Mouse (Mus musculus): ENCODE data around the gene Tapt1.
A peak's percentile ranks its signal among the peaks of the same experiment; 100 is the strongest.
"Not testable (repeated sequence)": the region's sequence is repeated elsewhere in the genome, so short reads cannot be mapped to it uniquely, and the experiment has no call there.

The Tapt1 gene

DNA sequence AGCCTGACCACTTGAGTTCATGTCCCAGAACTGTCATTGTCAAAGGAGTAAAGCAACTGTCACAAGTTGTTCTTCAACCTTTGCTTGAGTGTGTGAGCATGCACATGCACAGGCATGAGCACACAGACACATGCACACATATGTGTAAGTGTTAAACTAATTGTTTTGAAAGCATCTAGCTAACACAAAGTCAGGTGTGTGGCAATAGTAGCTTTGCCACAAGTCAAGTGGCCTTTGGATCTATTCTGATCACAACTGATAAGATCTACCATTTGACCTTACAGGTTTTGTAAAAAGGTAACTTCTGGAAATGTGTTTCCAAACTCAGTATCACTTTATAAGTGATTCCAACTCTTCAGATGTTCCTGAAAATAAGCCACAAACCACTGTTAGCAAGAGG, 39.1 kb downstream of the Tapt1 start:
- DNase-seq = no peak

DNA sequence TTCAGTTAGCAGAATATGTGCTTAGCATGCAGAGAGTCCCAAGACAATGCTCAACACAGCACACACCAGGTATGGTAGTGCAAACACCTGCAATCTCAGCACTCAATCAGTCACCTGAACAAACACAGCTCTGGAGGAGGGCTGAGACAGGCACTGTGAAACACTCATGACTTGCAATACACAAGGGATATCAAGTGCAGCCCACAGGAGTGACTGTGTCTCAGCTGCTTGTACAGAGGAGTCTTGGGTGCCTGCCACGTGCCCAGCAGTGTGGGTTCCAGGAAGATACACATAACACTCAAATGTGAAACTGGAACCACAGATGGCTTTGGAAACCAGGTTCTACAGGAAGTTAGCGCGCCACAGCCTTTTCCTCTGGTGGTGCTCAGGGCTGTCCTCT, 44.8 kb downstream of the Tapt1 start:
- DNase-seq = no peak

DNA sequence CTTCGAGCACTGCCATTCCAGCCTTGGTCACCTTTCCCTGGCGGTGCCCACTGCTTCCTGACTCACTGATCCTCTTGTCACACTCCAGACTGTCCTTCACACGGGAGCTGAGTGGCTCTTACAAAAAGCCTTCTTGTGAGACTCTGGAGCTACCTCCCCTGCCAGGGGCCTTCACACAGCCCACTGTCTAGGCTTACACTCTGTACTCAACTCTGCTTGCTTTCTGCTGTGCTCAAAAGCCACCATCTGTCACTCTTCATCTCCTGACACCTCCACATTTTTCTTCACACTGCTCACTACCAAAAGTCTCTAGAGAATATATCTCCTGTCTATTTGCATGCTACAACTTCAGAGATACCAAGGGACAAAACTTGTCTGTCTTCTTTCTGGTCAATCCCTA, 46.0 kb downstream of the Tapt1 start:
- no peak for DNase-seq

DNA sequence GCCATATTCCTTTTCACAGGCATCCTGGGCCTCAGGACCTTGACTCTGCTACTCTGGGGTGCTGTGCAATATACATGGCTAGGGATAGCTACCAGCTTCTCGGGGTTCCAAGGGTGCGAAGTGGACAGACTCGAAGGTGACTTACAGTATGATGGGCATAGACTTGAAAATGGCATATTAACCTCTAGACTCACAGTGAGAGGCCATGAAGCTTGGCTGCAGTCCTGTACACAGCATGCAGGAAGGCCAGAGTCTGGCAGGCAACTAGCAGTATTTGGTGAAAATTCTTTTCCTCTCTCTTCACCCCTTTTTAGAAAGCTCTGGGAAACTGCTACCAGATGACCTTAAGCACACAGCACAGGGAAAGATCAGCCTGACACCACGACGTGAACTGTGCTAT, 52.4 kb downstream of the Tapt1 start:
- no peak for DNase-seq

DNA sequence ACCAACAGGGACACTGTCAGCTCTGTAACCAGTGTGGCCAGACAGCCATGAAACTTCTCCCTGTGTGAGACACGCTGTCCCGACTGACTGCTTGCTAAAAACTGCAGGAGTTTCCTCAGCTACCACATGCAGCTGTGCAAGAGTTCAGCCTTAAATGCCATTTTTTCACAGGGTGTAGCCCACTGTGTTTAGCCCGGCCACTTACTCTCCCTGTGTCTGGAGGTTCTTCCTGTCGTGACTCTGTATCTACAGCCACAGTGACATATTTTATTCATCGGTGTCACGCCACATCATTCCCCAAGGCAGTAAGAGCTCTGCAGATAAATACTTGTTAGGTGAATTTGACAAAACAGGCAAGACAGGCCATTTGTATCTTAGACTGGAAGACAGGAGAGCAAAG, 59.6 kb downstream of the Tapt1 start:
- no peak for DNase-seq

DNA sequence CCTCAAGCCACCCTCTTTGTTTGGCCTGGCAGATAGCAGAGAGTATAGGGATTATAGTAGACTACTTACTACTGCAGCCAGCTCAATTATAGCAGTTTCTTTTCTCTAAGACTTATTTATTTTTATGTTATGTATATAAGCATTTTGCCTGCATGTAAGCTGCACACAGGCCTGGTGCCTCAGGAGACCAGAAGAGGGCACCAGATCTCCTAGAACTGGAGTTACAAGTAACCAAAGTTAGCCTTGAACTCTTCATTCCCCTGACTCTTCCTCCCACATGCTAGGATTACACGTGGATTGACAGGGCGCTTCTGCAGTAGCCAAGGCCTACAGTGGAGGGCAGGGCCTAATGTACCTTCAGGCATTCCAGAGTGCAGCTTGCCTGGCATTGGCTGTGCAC, 60.6 kb downstream of the Tapt1 start:
- DNase-seq = peak; percentile 45

DNA sequence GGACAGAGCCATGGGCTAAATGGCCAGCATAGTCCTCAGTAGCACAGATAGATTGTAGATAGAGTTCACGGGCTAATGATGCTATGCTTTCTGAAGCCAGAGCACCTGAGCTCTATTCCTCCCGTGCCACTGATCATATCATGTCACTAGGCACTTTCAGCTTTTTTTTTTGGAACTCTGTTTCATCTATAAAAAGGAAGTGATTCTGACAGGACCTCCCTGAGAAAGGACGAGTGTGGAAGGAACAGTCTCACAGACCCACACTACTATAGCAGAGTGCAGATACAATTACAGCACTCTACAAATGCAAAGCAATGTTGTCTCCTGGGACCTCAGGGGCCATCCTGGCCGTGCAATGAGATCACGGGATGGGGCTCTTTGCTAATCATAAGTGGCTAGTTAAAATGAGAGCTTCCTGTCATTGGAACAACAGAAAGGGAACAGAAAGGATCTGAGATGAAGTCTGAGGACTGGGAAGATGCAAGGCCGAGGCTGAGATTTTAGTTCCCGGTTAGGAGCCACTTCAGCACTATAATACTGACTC, 62.1 kb downstream of the Tapt1 start:
- no peak for DNase-seq

DNA sequence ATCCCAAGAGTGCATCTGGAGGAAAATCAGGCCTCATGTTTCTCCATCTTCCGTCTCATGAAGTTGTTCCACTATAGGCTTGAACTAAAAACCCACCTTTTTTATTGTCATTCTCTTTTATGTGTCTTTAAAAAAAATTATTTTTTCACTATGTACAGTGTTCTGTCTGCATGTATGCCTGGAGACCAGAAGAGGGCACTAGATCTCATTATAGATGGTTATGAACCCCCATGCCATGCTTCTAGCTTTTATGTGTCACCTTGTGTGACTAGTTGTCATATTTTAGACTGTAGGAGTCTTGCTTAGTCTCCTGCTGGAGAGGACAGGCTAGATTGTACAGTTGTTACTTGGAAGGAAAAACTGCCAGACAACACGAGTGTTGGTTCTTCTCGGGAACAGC, 63.1 kb downstream of the Tapt1 start:
- DNase-seq = no peak

DNA sequence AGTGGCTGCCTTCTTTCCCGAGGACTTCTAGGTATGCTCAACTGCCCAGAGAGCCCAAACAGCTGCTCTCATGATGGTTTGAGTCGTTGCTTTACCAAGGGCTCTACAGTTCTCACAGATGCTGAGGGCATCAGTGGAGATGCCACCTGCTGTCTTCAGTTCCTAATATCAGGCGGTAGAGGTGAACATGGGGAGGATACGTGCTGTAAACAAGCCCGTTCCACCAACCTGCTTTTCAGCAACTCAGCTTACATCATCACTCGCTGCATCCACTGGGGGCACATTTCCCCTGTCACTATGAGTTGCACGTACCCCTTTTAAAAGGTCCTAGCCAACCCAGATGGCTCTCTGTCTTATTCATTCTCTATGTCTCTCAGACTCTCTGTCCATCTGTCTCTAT, 63.6 kb downstream of the Tapt1 start:
- no peak for DNase-seq

DNA sequence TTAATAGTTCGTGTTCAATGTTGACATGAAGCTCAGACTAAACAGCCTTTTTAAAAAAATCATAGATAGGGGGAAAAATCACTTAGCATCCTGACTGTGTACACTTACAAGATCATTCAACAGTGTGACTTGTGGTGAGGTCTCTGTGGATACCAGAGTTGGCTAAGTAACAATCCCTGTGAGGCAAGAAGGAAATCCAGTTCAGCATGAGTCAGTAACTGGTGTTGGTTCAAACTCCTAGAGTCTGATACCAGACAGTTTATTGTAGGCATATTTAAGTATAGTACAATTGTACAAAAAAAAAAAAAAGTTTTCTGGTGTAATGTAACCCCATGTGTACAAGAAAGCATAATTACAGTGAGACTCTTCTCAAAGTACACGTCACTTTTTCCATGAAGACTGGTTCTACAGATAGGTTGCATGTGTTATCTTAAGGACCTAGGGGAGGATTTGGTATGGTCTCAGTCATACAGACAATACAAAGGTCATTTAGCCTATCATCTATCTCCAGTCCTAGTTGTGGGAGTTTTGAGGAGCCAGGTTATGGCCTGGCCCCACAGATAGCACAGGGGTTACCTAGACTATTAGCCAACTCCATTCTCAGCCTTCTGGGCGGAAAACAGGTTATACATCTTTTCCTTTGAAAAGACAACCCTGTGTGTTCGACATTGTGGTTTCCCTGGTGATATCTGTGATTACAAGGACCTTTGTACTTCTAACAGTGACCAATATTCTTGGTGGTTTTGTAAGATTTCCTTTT, 66.6 kb downstream of the Tapt1 start:
- no peak for DNase-seq

DNA sequence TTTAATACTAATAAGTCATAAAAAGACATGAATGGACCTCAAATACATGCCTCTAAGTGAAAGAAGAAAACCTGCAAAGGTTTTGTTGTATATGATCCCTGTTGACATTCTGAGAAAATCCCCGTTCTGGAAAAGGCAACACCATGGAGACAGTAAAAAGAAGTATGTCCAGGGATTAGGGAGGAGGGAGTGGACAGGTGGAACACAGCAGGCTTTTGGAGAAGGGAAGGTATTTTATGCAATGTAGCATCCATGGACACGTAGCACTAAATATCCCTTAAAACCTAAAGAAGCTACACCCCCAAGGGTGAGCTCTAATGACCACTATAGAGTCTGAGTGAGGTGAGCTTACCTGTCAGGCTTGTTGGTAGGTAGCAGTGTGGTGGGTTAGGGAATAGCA, 67.2 kb downstream of the Tapt1 start:
- DNase-seq = no peak

DNA sequence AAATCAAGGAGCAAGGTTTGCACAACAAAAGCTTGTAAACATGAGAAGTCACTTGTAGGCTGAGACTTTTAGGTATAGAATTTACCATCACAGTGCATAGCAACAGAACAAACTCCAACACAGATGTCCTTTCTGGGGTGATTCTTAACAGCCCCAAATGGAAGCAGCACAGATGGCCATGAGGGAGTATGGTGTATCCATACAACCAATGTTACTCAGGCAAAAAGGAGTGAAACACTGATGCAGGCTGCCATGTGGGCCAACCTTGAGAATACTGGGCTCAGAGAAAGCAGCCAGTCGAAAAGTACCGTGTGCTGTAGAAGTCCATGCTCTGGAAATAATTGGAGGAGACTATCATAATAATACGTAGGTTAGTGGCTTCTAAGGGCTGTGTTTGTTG, 68.0 kb downstream of the Tapt1 start:
- DNase-seq = no peak

DNA sequence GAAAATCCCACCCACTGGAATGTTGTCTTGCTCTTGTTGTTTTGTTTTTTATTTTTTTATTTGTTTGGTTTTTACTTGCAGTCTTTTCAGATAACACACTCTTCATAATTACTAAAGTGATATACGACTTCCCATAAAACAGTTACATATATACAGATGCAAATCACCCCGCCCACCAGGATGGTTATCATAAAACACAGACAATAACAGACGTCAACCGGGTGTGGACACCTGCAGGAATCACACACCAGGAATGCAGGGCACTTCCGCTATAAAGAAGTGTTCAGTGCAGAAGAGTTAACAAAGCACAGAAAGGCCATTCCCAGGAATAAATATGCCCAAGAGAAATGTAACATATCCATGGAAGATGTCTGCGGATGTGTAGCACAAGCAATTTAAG, 68.7 kb downstream of the Tapt1 start:
- no peak for DNase-seq

DNA sequence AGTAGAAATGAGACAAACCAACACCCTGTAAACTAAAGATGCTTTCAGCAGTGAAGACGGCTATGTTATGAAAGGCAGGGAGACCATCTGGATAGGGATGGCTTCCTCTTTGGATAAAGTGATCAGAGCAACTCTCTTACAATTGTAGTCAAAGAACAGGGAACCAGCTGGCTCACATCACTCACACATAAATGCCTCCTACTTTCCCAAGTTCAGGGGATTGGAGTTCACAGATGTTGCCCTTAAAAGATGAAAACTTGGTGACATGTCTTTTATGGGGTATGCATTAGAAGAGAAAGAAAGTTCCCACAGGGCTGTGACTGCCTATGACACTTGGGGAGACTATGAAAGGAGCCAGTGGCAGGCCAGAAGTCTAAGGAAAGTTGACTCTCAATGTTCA, 73.4 kb downstream of the Tapt1 start:
- no peak for DNase-seq

DNA sequence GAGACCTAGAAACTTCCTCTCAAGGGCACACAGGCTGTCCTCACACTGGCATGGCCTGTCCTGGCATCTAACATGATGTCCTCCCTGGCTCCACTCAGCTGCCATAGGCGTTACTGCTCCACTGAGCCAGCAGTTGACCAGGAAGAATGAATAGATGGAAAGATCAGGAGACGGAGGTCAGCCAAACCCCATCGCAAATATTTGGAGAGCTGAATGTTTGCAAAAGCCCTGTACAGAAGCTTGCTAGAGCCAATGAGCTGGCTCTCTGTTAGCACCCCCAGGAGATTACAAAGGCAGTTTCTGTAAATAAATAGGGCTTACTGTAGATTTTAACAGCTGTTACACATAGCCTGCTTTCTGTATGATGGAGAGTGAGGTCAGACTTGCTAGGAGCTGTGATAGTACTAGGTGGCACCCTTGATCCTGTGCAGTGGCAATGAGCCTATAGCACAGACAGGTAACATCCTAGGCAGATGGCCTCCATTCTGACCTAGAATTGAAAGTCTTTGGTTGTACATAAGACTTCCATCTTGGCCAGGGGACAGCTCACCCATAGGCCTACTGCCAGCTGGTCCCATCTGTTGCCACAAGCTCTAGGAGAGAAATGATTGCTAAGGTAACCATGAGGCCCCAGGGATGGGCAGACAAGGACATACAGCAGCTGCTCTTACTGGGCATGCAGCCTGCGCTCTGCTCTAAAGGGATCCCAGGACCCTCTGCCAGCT, 74.9 kb downstream of the Tapt1 start:
- DNase-seq = peak; percentile 8

DNA sequence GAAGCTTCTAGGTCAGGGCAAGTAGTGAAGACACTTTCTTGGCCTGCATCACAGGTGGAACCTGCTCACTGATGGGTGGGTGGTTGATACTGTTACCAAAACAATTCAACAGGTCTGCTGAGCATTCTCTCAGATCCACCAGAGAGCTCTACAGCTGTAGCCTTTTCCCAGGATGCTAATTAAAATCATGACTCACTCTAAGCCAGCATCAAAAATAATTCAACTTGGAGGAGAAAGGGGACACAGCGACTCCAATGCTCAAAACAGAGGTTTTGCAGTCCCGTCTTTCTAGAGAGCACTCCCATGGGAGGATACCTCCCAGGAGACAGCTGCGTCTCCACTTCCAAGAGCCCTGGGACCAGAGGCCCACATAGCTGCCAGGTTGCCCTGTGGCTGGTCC, 78.7 kb downstream of the Tapt1 start:
- DNase-seq = no peak

DNA sequence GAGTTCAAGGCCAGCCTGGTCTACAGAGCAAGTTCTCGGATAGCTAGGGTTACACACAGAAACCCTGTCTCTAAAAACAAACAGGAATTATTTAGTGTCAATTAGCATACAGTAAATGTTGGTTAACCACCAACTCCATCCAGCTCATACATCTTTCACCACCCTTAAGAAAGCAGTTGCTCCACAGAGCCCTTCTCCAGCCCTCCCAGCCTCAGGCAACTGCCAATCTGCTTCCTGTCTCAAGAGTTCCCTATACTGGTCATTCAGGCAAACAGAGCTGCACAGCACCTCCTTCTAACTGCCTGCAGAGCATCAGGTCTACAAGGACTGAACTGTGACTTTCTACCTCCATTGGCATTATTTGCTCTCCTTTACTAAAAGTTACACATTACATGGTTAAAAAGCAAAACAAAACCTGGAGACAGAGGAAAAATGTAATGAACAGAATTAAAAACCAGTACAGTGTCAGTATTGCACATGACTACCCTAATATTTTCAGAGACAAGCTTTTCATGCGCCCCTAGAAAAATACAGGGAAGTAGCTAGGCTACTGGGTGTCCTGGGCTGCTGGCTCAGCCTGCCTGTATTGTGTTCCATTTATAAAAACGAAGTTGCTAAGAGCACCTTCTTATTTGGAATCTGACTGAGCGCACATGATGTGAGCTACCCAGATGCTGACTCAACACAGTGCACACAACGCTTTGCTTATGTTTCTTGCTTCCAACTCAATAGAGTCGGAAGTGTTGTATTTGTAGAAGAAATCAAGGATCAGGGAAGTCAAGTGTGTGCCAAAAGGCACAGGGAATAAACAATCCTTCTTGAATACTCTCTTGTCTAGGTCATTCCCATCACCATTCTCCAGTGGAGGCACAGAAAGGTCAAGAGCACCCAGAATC, 79.7 kb downstream of the Tapt1 start:
- no peak for DNase-seq

DNA sequence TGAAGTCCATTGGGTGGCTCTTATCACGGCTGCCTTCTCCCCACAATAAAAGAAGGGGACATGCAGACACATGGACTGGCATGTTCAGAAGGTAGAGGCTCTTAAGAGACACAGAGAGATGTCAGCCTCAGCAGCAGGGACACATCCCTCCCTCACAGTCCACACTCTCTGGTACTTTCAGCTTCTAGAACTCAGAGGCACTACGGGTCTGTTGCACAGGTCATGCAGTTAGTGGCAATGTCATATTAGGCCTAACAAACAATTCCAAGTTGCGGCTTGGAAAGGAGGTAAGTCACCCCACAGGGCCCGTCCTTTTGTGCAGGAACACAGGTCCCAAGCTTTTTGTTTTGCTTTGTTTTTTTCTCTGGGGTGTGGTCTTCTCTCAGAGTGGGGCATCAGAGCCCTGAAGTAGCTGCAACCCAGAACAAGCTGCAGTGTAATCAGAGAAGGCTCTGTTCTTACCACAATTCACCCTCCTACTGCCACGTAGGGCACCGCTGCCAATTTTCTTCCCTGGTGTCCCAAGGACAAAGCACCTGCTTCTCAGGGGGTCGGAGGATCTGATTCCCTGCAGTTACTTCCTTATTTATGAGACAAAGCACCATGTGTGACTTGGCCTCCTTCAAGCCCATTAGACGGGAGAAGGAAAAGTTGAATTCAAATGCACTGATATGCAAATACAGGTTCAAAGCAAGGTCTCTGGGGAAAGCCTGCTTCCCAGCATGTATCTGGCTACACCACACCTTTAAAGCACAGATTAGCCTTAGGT, 82.8 kb downstream of the Tapt1 start:
- DNase-seq = no peak

DNA sequence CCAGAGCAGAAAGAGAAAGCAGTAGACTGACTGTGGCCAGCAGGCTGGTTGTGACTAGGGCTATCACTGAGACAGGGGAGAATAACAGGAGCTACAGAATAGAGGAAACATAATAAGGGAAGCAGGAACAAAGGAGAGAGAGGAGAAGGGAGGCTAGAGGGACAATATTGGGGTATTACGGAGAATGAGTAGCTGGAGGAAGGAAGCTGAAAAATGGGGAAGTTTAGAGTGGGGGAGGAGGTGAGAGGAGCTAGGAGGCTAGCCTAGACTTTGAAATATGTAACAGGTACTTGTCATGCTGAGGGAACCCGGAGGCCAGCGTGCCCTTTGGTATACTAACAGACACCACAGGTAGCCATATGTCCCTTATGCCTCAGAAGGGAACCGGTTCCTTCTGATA, 98.9 kb downstream of the Tapt1 start:
- no peak for DNase-seq

DNA sequence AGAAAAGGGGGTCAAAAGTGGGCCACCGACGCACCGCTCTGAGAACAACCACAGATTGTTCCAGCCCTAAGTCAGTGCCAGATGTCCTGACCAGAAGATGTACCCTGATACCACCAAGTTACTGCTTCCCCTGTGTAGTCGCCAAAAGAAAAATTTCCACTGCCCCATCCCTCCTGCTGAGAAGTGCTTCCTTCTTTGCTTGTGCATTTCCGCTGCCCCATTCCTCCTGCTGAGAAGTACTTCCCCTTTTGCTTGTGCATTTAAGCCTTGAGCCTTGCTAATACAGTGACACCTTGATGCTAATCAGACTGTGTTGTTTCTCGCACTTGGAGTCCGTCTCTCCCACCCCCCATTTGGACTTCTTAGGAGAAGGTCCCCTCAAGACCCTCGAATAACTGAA, 99.9 kb downstream of the Tapt1 start:
- not testable (repeated sequence) for DNase-seq
